Mouse (Mus musculus) adrenal gland, adult 2 months (tissue): ENCODE results near the gene Ogdh. TPM values are rescaled to one million over a fixed set of nuclear protein-coding genes. Genes with fewer than 3 reads are reported as not detected.
A peak's percentile ranks its signal among the peaks of the same experiment; 100 is the strongest.
"Not testable (repeated sequence)": the region's sequence is repeated elsewhere in the genome, so short reads cannot be mapped to it uniquely, and the experiment has no call there.

Experiments
- DNase-seq: peaks from one replicate; pipeline ENCODE4 v3.0.0; 2021
- polyA plus RNA-seq: library from polyadenylated mRNA; depleted of rRNA; stranded (reverse); fragments of >200 nt; gene quantifications from 2 replicates; pipeline ENCODE4 v1.2.3, GENCODE M21; 2012
- total RNA-seq, 2 experiments: library from RNA; stranded (reverse); gene quantifications; 2 replicates each; pipeline ENCODE4 v1.2.3; 2021

Ogdh gene
- total and polyA plus RNA-seq, 3 experiments = 333 to 682 (median 601) TPM

GRCm38 (mm10) chr11:6366434-6366833, 75.0 kb downstream of the Ogdh start:
- no peak for DNase-seq

- no peak for DNase-seq
Observed at GRCm38 (mm10) chr11:6367156-6367555, 75.7 kb downstream of the Ogdh start.

- DNase-seq = not testable (repeated sequence)
Observed at GRCm38 (mm10) chr11:6367986-6368385, 76.6 kb downstream of the Ogdh start.

GRCm38 (mm10) chr11:6371376-6372155, 80.1 kb downstream of the Ogdh start:
- peak; percentile 27 for DNase-seq

GRCm38 (mm10) chr11:6372784-6373183, 81.4 kb downstream of the Ogdh start:
- no peak for DNase-seq

- DNase-seq = peak; percentile 66
Observed at GRCm38 (mm10) chr11:6380916-6381315, 89.5 kb downstream of the Ogdh start.

- no peak for DNase-seq
Observed at GRCm38 (mm10) chr11:6388126-6388725, 96.8 kb downstream of the Ogdh start.

GRCm38 (mm10) chr11:6388726-6389413, 97.4 kb downstream of the Ogdh start, which contains the start of gene Zmiz2:
Gene Zmiz2 (plus strand): TSS chr11:6389074.
- DNase-seq = peak; percentile 97

GRCm38 (mm10) chr11:6389483-6389921, 98.1 kb downstream of the Ogdh start:
- DNase-seq = peak; percentile 41

- no peak for DNase-seq
Observed at GRCm38 (mm10) chr11:6390376-6391053, 99.1 kb downstream of the Ogdh start.

- DNase-seq = no peak
Observed at GRCm38 (mm10) chr11:6391516-6392276, 100.3 kb downstream of the Ogdh start.

- DNase-seq = no peak
Observed at GRCm38 (mm10) chr11:6392857-6393256, 101.4 kb downstream of the Ogdh start.

GRCm38 (mm10) chr11:6393866-6394265, 102.4 kb downstream of the Ogdh start:
- no peak for DNase-seq

GRCm38 (mm10) chr11:6395565-6395964, 104.1 kb downstream of the Ogdh start:
- no peak for DNase-seq

GRCm38 (mm10) chr11:6398141-6398540, 106.7 kb downstream of the Ogdh start:
- DNase-seq = no peak

GRCm38 (mm10) chr11:6402515-6403510, 111.4 kb downstream of the Ogdh start:
- DNase-seq = peak; percentile 72

- no peak for DNase-seq
Observed at GRCm38 (mm10) chr11:6403830-6404405, 112.5 kb downstream of the Ogdh start.

- peak; percentile 63 for DNase-seq
Observed at GRCm38 (mm10) chr11:6404699-6405566, 113.5 kb downstream of the Ogdh start.

GRCm38 (mm10) chr11:6405591-6406081, 114.2 kb downstream of the Ogdh start:
- DNase-seq = peak; percentile 73
